20 mouse cellular contexts compared by ENCODE assay signal in the genomic region with DNA sequence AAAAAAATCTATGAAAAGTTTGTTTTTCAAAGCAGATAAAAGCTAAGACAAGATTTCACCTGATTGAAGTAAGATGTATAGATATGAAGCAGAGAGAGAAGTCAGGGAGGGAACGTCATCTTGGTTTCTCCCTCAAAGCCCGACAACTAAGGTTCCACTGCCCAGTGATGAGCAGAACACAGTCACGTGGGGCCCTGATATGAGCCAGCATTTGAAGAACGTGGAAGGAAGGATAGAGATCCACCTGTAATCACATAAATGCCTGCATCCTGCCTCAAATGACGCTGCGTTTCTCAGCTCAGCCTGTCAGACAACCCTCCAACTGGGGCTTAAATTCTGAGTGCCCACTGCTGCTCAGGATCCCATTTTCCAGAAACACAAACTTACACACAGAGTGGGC. TPM values are rescaled to one million over a fixed set of nuclear protein-coding genes. Genes with fewer than 3 reads are reported as not detected.
DNase-seq lines count a peak whose midpoint lies in the region; ATAC-seq lines count a peak whose summit lies in the region.
"Had no signal": no experiment of that assay in that cellular context is flagged by ENCODE, and none has a peak within 500 bp of the region (broad histone marks: within the 10 kb centered on the region; RNA-seq: fewer than 3 reads in every experiment).

No protein-coding gene starts in this region.

- H3K27me3 ChIP-seq in megakaryocyte, embryonic 14.5 days (replicated peaks) = no peaks in the 10 kb centered on the region
- H3K27me3 ChIP-seq: forebrain, embryonic 13.5 days; heart, embryonic 12.5 days; hindbrain, embryonic 15.5 days; Patski had no signal

- H3K9me3 ChIP-seq in megakaryocyte, embryonic 14.5 days = no peaks in the 10 kb centered on the region
- H3K9me3 ChIP-seq: forebrain, embryonic 13.5 days; heart, embryonic 12.5 days; hindbrain, embryonic 15.5 days had no signal

- DNase-seq in T-cell, adult 2 months (ENCODE audit: low spot score) = peak; percentile 41
- peak; percentile 47 for DNase-seq in induced T-regulatory cell, adult 2 months (ENCODE audit: low read depth)
- DNase-seq in embryo, embryonic 10 days (ENCODE audit: low spot score) = no peak
- no peak for DNase-seq in layer of hippocampus, adult 9-11 months
- no peak for DNase-seq in frontal cortex, postnatal 36 days (ENCODE audit: low spot score in 2 of 2)
- DNase-seq: adrenal gland, adult 8-10 months; adrenal gland, postnatal 36 days; cerebellum, adult 2 months; cerebellum, postnatal 10 days; forebrain, postnatal 0 days; gastrocnemius, postnatal 36 days; heart, adult 18-20 months had no signal

- peak overlapping the region; percentile 56 for H3K4me3 ChIP-seq in megakaryocyte, embryonic 14.5 days (replicated peaks)
- H3K4me3 ChIP-seq: forebrain, embryonic 13.5 days; heart, embryonic 12.5 days; hindbrain, embryonic 15.5 days had no signal

- H3K36me3 ChIP-seq in megakaryocyte, embryonic 14.5 days (replicated peaks; ENCODE audit: low read length) = no peaks in the 10 kb centered on the region
- H3K36me3 ChIP-seq: heart, embryonic 12.5 days; hindbrain, embryonic 15.5 days had no signal

- ATAC-seq in megakaryocyte, adult 5-6 weeks (ENCODE audit: poor library complexity, severe bottlenecking) = no peak
- ATAC-seq: forebrain, embryonic 13.5 days; forebrain, postnatal 0 days; inflammation-experienced regulatory T-cells, adult 6 months; intestine, postnatal 0 days; Patski had no signal

- peaks cover 47% of the 10 kb centered on the region for H3K4me1 ChIP-seq in megakaryocyte, embryonic 14.5 days
- H3K4me1 ChIP-seq: hindbrain, embryonic 15.5 days had no signal

RNA-seq across cellular contexts. Expression of gene Ankrd44, which starts 52.1 kb away (rescaled TPM):
- 0.55 TPM in 1 of 2 replicates, not detected in the other for polyA plus RNA-seq in megakaryocyte, embryonic 14.5 days (2012; ENCODE audit: insufficient read depth, low replicate concordance)
- 205 and 209 TPM in 2 replicates for total RNA-seq in megakaryocyte, adult 5-6 weeks (2015)
- 124 and 138 TPM in 2 replicates for total RNA-seq in megakaryocyte, adult 5-6 weeks (2017)

Comparison
In these comparisons a context has a peak if more than half of its experiments do, and no peak if none do; other contexts are left out.
1. DNase-seq: peak in T-cell, adult 2 months (single experiment) and induced T-regulatory cell, adult 2 months (single experiment); none in embryo, embryonic 10 days (single experiment), layer of hippocampus, adult 9-11 months (single experiment) and frontal cortex, postnatal 36 days (0 of 2).